Mouse (Mus musculus) ES-E14 (cell line): ENCODE data around the gene Mapkapk2.

Experiments used
- CHD2 ChIP-seq: IDR thresholded peaks from 2 replicates; pipeline ENCODE4 v1.6.1; 2014; ENCODE audit warnings: mild to moderate bottlenecking, low read depth, low read length, inconsistent platforms
- HCFC1 ChIP-seq: IDR thresholded peaks from 2 replicates; pipeline ENCODE4 v1.6.1; 2012; ENCODE audit warnings: low read length, inconsistent platforms, borderline replicate concordance; ENCODE audit not compliant: insufficient read depth
- MAFK ChIP-seq: IDR thresholded peaks from 2 replicates; pipeline ENCODE4 v1.6.1; 2014; ENCODE audit warnings: mild to moderate bottlenecking, low read depth, low read length, inconsistent platforms; ENCODE audit not compliant: insufficient read depth
- ZC3H11A ChIP-seq: IDR thresholded peaks from 2 replicates; pipeline ENCODE4 v1.6.1; 2012; ENCODE audit warnings: low read depth, mild to moderate bottlenecking, inconsistent platforms, low read length, borderline replicate concordance

DNA sequence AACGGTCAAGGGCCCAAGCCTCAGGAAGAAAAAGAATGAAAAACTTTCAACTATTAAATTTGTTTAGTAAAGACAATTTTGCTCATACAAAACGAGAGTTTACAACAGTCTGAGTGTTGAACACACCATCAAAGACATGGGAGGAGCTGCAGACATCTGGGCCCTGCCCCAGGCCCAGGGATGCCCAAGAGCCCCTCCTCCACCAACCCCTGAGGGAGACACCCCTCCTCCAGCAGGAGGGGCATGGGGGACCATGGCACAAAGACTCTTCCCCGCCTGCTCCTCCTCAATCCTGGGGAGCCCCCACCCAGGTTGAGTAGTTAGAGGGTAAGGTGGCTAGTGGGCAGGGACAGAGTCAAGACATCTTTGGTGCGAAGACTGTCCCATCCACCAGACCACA, 44.0 kb downstream of the Mapkapk2 start:
- TF ChIP-seq CHD2 (no peak), HCFC1 (no peak), MAFK (no peak), ZC3H11A (no peak)
